Mouse (Mus musculus) layer of hippocampus, adult 9-11 months (tissue): ENCODE results near the gene Tmigd3.

Experiments used
- DNase-seq: peaks from one replicate; pipeline ENCODE4 v3.0.0; 2022

The Tmigd3 gene

GRCm38 (mm10) chr3:105870558-105870957, at the start of gene Tmigd3, which contains the start of gene Adora3:
Gene Tmigd3, plus strand, starts transcription at chr3:105870903.
Gene Adora3, plus strand, starts transcription at chr3:105870858.
- DNase-seq: no peak

DNA sequence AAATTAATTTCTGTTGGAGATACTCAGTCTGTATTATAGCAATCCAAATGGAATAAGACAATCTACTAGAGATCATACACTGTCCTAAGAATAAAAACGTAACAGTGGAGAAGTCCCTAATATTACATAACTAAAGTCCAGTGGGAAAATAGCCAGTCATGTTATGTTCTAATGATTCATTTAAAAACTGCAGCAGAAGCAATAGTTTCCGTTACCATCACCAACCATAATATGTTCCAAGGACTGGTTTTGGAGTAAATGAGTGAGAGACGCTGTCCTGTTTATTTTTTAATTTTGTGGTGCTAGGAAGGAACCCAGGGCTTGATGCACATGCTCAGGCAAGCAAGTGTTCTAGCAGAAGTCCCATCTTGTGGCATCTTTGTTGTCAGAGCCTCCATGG, 49.2 kb upstream of the Tmigd3 start:
- no peak for DNase-seq

- DNase-seq: no peak
Observed at GRCm38 (mm10) chr3:105823609-105824008, 47.1 kb upstream of the Tmigd3 start.

- DNase-seq: no peak
Observed at GRCm38 (mm10) chr3:105824103-105824502, 46.6 kb upstream of the Tmigd3 start.

DNA sequence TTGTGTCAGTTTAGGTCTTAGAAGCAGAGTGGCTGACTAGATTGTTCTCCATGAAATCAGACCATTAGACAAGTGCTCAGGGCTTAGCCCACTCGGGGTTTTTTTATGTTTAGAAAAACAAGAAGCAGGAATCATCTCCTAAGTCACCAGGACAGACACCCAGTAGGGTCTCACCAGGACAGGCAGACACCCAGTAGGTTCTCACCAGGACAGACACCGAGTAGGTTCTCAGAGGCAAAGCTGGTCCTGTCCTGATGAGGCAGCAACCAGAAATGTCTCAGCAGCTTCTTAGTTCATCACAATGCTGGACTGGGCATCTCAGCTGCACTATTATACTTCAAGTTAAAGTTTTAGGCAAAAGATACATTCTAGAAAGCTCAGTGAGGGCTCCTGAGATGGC, 46.0 kb upstream of the Tmigd3 start:
- DNase-seq: no peak

GRCm38 (mm10) chr3:105825501-105826161, 45.1 kb upstream of the Tmigd3 start:
- no peak for DNase-seq

DNA sequence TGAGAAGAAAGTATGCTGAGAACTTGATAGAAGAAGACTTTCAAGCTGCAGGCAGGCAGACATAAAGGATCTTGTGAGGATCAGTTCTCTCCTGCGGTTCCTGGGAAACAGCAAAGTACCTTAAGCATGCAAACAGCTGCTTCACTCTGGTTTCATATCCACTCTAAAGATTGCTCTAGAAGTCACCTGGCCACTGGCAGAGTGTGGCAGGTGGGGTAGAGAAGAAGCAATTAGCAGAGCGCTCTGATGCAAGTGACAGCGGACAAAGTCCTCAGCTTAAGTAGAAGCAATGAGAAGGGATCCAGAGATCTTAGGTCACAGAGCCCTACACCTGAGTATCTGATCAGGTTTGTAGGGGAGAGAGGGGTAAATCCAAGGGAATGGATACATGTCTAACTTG, 39.1 kb upstream of the Tmigd3 start:
- no peak for DNase-seq

- DNase-seq: peak; percentile 50
Observed at GRCm38 (mm10) chr3:105835875-105836274, 34.8 kb upstream of the Tmigd3 start.

- no peak for DNase-seq
Observed at GRCm38 (mm10) chr3:105836883-105837282, 33.8 kb upstream of the Tmigd3 start.

DNA sequence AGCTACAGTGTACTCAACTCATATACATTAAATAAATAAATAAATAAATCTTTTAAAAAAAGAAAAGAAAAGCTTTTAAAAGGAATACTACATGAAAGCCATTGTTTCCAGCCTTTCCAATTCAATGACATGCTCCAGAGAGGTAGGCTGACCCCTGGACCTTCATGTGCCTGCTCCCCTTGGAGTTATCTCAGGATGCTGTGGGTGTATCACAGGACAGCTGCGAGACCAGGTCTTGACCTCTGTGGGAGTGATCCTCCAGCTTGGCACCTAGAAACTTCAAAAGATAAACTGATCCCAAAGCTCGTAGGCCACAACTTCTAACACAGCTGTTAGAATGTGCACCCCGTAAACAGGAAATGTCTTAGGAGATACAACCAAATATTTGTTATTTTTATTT, 32.0 kb upstream of the Tmigd3 start:
- DNase-seq: no peak

DNA sequence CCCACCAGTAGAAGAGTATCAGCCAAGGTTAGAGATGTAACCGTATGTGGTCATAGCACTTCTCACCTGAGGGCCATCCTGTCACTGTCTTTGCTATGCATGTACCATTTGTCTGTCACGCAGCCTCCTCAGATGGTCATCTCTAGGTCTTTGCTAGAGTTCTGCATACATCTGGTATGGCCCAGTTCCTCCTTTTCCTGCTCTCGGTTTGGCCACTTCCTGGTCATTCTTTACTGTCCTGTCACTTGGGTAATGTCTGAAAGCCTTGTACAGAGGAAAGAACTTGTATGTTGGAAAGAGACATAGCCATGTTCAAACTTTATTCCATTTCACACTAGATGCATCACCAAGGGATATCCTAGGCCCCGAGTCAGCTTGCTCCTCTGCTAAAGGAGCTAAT, 30.9 kb upstream of the Tmigd3 start:
- DNase-seq: peak; percentile 29

DNA sequence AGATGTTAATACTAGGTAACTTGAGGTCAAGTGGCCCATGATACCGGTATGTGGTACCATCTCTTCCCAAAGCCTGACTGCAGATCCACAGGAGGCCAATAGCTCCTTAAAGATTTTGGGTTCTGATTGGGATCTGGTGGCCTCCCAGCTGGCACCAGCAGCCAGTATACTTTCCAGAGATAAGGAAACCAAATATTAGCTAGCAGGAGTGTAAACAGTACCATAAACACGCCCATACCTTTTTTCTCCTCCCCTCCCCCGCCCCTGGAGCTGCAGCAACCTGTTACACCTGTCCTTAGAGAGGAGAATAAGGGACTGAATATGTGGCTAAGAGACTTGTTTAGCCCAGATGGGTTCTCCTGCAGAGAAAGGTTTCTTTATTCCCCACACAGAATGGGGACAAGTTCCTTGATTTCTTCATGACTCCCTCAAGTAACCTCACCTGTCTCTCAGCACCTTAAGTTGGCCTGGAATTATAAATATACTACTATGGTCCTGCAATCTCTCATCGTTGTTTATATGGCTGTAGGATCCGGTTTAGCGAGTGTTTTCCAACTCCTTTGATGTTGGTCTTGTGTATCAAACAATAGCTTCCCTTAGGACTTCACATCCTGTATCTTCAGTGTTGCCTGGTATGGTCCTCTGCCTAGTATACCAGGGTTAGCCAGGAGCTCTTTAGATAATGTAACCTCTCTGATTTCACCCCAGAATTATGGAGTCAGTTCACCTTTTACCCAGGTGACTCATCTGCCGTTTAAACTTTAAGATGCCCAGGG, 24.2 kb upstream of the Tmigd3 start:
- DNase-seq: no peak

- no peak for DNase-seq
Observed at GRCm38 (mm10) chr3:105853781-105854180, 16.9 kb upstream of the Tmigd3 start.

GRCm38 (mm10) chr3:105854786-105855185, 15.9 kb upstream of the Tmigd3 start:
- DNase-seq: peak; percentile 78

DNA sequence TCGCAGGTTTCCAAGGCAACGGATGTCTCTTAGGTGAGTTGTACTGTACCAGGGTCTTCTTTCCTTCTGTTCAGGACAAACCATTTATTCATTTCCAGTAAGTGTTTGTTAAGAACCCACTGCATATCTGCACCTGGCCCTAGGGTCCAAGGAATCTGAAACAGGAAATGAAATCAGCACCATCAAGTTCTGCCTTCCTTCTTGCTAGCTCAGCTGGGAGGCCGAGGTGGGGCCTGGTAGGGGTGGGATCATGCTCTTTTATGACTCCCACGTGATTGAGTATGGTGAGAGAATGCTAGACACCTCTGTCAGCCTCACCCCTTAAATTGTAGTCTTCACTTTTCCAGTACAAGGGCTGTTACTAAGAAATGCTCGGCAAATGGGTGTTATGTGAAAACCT, 13.2 kb upstream of the Tmigd3 start:
- DNase-seq: no peak

- no peak for DNase-seq
Observed at GRCm38 (mm10) chr3:105861747-105862366, 8.8 kb upstream of the Tmigd3 start.

DNA sequence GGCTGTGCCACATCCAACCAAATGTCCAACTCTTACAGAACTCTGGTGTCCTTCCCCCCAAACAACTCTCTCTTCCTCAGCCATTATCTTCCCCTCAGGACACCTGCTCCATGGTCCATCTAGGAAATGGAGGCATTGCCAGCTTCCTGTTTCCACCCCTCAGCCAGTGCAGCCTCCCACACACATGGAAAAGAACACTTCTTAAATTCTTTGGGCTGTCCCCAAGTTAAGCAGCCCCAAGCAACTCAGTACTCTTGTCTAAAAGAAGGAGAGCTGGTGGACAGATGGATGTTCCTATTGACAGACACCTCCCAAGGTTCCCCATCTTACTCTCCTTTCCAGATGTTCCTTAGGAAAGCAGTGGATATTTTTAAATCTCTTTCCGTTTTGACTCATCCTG, 6.6 kb upstream of the Tmigd3 start:
- no peak for DNase-seq

GRCm38 (mm10) chr3:105865122-105865521, 5.6 kb upstream of the Tmigd3 start:
- peak; percentile 37 for DNase-seq

DNA sequence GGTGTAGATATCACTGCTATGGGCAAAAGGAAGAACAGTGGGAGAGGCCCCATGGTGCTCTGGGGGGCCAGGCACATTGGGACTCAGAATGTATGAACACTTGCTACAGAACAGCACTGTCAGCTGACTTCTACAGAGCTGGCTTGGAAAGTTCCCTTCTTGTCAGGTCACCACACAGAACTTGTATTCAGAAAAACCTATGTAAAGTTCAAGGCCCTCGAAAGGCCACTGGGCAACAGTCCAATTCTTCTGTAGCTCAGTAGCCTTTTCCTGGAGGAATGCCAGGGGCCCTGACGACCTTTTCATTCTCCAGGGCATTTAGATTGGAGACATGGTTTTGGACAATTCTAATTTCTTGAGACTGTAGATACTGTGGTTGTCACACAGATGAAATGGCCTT, 2.6 kb upstream of the Tmigd3 start:
- DNase-seq: no peak

GRCm38 (mm10) chr3:105872034-105872433, 1.3 kb downstream of the Tmigd3 start:
- no peak for DNase-seq

DNA sequence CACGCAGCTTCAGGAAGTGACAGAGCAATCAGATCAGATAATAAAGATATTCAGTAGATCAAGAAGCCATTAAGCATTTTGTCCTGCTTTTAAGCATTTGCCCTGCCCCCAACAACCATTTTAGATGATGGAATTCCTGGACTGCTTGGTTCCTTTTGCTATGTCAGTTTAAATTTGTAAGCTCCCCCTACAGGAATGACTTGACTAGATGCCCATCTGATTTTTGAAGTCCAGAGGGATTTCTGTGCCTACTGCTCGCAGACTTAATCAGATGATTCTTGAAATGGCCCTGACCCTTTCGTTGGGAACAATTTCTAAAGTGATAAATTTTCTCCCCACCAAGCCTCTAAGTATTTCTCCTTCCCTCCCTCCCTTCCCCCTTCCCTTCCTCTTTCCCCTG, 1.9 kb downstream of the Tmigd3 start:
- DNase-seq: no peak

- DNase-seq: no peak
Observed at GRCm38 (mm10) chr3:105873451-105874445, 3.0 kb downstream of the Tmigd3 start.

DNA sequence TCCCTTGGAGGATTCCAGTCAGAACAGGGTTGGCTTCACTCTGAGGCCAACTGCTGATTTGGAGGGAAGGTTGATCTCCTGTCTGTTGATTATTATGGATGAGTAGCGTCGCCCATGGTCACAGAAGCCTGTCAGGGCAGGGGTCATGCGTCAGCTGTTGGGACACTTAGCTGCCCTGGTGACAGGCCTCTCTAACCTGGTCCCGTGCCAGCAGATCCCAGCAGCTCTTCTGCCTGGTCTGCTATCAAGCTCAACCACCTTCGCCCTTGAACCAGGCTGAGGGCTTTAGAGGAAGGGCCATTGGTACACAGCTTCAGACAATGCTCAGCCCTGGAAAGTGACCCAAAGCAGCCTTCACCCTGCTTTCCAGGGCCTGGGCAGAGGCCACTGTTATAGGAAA, 5.3 kb downstream of the Tmigd3 start:
- no peak for DNase-seq
